Mouse (Mus musculus) olfactory bulb, adult 2 months (tissue): ENCODE results near the gene AI837181.

Source experiments
- CTCF ChIP-seq: fragments of 200-500 bp; IDR thresholded peaks from 2 replicates; pipeline ENCODE4 v1.5.1; 2012; ENCODE audit warnings: low read depth, mild to moderate bottlenecking, low read length, moderate library complexity; ENCODE audit not compliant: insufficient read depth
- POLR2A ChIP-seq: fragments of 200-500 bp; IDR thresholded peaks from 2 replicates; pipeline ENCODE4 v1.6.1; 2012; ENCODE audit warnings: mild to moderate bottlenecking, low read depth, low read length, moderate library complexity; ENCODE audit not compliant: insufficient read depth

DNA sequence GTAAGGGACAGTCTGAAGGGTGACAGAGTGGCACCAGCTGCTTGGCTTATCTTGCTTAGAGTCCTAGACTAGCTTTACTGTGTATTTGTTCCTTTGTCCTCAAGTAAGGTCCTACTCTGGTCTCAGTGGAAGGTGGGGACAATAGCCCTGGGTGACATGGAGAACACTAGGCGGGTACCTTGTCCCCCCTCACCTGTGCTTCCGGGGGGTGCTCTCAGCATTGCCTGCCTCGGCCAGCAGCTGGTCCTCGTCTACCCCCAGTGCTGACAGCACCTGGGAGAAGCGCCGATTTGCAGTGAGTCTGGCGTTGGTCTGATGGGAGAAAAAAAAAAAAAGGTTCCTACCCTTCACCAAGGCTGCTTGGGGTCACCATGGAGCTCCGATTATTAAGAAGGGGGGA lies 34.5 kb upstream of the AI837181 start:
- TF ChIP-seq CTCF: no peak
- no peak for TF ChIP-seq POLR2A
